Mouse (Mus musculus) left cerebral cortex, adult 9 months (tissue): ENCODE measurements around the gene Ugt3a1.
"Not testable (repeated sequence)": the region's sequence is repeated elsewhere in the genome, so short reads cannot be mapped to it uniquely, and the experiment has no call there.

ENCODE experiments used
- DNase-seq, 2 experiments: peaks; one replicate each; pipeline ENCODE4 v3.0.0; 2022; ENCODE audit warnings: low spot score in 2 of 2

Ugt3a1 gene

DNA sequence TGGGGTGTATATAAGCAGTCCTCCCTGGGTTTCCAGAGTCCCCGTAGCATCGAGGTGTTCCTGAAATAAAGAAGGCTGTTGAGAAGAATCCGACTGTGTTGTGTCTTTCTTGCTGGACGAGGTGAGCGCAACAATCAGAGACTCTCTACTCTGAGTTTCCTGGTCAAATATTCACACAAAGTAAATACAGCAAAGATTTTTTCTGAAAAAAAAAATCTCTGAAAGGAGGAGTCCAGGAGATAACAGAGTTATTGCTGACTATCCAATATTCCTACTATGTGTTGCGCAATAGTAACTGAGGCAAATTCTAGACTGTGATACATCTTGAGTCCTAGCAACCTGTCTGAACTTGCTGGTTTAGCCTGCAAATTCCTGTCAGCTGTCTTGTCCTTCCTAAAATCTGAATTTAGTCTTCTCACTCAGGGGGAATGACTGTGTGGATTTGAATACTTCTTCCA is at the start of gene Ugt3a1:
Gene Ugt3a1 (plus strand): TSS at position 51 of the 458 bp plus-strand sequence.
- DNase-seq: no peak

DNA sequence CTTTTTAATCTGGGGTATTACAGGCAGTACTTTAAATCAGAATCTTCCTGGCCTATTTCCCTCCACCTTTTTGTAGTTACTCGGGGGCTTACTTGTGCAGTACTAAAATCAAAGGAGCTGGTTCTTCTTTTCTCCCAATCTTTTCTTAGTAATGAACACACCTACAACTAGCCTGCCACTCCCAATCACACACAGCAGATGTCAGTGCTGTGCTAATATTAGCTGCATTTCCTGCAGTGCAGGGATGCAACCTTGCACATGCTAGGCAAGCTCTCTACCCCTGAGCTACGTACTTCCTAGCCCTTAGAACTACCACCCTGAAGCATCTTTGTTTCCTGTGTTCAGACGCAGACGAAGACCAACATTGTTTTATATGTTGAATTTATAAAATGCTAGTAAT is 45.8 kb upstream of the Ugt3a1 start:
- not testable (repeated sequence) for DNase-seq

DNA sequence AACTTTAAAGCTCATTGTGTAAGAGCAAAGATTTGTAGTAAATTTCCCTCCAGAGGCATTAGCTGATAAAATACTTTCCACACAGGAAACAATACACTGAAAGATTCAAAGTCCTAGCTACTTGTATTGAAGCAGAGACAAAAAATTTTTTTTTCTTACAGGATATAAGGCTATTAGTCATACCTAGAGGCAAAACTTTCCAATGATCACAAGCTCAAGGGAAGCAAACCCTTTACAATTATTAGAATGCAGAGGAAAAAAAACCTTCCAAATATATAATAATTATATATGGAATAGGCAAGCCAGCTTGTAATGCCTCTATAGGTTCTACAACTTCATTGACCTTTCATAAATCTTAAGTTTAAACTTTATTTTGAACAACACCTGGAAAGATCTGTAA is 30.3 kb upstream of the Ugt3a1 start:
- DNase-seq: no peak

DNA sequence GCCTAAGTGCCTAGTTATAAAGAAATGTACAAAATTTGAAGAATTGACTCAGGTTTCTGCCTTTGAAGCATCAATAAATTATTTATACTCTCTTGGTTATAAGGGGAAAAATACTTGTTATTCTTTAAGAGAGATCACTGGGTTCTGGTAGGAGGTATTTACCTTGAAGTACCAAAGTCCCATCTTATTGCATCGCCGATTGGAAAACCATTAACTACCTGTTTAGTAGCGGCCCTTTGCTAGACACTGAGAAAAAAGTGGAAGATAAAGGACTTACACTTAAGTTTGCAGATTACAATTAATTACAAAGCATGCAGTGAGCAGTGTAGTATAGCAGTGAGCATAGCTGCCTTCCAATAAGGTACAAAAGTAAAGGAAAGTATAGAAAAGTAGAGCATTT is 23.8 kb upstream of the Ugt3a1 start:
- DNase-seq: no peak

DNA sequence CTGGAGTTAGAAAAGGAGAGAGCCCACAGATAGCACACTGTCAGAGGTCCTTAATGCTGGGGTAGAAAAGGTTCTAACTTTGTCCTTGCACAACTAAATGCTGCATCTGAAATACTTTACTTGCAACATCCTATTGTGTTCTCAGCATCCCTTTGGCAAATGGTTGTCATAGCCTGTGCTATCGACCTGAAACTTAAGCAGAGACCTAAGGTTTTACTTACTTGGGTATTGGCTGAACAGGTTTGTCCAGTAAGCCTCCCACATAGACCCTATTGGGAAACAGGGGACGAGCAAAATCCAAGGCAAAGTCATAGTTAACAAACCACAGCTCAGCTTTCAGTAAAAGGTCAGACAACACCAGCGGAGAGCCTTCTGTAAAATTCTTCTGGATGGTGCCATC is 16.1 kb upstream of the Ugt3a1 start:
- DNase-seq: no peak

DNA sequence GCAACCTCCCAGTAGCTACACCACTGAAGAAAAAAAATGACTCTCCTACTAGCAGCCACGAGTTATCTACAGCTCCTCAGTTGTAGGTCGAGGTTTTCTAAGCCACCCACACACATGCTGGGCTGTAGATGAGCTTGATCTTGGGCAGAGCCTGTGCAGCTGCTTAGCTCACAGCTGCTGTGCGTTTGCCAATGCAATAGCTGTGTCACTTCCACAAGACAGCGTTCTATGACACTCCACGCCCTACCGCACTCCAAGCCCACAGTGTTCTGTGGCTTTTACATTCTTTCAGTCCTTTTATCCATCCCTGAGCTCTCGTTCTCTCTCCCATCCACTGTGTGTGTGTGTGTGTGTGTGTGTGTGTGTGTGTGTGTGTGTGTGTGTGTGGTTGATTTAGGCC is 4.8 kb upstream of the Ugt3a1 start:
- DNase-seq: no peak

DNA sequence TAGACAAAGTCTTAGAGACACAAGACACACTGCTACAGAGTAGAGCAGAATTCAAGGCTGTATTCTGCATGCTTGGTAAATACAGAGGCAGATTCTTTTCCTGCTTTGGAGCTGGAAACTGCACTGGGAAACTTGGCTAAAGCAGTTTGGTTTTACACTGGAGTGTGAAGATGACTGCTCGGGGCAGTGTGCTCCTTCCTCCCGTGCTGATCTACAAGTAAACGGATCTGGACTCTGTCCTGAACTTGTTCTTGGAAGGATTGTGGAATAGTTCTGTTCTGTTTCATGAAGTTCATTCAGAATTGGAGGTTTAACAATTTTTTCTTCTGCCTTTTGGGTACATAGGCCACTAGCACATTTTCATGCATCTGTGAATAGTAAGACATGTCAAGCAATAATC is 2.3 kb downstream of the Ugt3a1 start:
- DNase-seq: no peak

DNA sequence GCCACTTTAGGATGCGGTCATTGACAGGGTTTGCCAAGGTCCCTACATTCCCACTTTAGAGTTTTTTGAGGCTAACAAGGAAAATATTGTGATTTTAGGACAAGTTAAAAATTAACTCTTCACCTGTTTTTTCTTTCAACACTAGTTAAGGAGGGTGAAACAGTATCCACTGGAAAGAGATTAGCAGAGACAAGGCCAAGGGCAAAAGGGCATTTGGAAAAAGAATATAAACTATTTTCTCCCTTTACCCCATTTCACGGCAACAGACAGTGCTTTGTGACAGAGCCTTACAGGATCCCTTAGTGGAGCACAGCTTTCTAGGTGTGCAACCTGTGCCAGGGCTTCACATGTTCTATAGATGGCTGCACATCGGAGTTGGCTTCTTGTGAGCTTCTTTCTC is 2.9 kb downstream of the Ugt3a1 start:
- DNase-seq: no peak

DNA sequence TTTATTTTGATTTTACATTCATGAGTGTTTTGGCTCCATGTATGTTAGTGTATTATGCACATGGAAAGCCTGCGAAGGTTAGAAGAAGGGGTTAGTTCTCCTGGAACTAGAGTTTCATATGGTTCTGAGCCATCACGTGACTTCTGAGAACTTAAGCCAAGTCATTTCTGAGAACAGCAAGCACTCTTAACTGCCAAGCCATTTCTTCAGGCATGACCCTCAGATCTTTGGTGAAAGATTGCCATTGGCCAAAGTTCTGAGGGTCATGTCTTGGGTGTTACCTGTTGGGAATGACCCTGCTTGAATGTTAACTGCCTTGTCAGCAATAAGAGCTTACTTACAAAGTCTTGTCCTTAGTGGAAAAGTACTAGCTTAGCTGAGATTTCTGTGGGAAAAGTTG is 6.5 kb downstream of the Ugt3a1 start:
- DNase-seq: no peak

DNA sequence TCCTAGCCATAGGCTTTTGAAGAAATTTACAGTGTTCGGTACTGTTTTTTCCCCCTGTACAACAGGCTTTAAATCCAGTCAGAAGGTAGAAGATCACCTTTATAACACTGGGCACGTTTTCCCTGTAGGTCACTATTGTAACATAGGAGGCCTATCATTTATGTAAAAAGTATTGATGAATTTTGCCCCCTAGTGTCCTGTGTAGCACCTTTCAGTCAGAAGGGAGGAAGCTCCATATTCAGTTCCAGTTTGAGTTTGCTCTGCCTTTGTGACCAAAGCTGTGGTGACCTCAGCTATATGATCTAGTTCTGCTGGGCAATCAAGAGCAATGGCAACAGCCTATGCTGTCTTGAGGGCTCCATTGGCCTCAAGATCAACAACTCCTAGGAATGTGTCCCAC is 13.0 kb downstream of the Ugt3a1 start:
- DNase-seq: no peak

DNA sequence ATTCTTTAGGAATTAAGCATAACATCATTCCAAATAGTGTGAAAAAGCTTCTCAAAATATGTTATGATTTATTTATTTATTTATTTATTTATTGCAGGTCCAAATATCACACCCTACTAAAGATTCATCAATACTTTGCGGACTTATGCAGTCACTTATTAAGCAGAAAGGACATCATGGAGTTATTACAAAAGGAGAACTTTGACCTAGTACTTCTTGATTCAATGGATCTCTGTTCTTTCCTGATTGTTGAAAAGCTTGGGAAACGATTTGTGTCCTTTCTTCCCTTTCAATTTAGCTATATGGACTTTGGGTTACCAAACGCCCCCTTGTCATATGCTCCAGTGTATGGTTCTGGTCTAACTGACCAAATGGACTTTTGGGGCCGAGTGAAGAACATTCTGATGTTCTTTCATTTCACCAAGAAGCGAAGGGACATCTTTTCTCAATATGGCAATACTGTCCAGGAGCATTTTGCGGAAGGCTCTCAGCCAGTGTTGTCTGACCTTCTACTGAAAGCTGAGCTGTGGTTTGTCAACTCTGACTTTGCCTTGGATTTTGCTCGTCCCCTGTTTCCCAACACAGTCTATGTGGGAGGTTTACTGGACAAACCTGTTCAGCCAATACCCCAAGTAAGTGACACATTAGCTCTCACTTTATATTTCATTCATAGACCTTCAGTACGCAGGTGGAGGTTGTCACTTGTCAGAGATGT is 29.4 kb downstream of the Ugt3a1 start:
- DNase-seq: no peak

DNA sequence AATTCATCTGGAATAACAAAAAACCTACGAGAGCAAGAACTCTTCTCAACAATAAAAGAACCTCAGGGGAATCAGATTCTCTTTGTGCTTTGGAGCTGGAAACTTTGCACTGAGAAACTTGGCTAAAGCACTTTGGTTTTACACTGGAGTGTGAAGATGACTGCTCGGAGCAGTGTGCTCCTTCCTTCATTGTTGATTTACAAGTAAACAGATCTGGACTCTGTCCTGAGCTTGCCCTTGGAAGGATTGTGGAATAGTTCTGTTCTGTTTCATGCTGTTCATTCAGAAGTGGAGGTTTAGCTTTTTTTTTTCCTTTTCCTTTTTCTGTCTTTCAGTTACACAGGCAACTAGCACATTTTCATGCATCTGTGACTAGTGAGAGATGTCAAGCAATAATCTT is 57.9 kb downstream of the Ugt3a1 start:
- DNase-seq: no peak

DNA sequence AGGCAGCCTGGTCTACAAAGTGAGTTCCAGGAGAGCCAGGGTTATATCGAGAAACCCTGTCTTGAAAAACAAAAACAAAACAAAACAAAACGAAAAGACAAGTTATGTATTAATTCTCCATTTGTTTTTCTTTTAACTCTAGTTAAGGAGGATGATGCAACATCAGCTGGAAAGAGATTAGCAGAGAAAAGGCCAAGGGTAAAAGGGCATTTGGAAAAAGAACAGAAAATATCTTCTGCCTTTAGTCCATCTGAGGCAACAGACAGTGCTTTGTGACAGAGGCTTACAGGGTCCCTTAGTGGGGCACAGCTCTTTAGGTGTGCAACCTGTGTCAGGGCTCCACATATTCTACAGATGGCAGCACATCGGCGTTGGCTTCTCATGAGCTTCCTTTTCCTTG is 58.7 kb downstream of the Ugt3a1 start, which contains the start of gene Ugt3a2:
Gene Ugt3a2 (plus strand): TSS at position 210 of the 400 bp plus-strand sequence.
- no peak for DNase-seq

DNA sequence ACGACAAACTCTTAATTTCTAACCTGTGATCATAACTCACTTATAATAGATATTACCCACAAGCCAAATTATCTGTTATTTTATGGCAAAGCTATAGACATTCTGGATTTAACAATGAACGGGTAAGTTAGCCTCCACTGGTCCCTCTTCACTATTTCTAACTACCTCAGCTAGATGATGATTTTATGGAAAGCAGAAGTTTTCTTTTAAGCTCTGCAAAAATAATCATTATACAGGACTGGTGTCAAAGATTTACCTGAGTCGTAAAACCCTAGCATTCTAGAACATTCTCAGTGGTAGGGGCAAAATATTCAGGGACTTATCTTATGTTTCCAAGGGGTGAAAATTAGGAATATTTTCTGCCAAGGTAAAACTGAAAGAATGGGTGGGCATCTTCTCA is 59.9 kb downstream of the Ugt3a1 start:
- no peak for DNase-seq

DNA sequence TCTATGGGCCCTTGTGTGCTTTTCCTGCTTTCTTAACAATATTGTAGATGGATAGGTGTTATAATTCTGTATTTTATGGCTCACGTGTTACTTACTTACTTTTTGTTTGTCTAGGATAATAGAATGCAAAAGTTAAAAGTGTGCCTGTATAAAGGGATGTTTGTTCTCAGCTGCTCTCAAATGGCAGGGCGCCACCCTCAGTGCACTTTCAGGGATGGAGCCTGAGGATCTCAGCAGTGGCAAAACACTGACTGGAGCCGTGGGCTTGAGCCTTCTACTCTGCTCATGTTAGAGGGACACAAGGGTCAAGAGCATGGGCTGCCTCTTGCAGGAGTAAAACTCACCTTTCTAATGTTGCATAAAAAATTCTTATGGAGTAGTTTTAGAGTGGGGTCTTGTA is 60.3 kb downstream of the Ugt3a1 start:
- DNase-seq: no peak

DNA sequence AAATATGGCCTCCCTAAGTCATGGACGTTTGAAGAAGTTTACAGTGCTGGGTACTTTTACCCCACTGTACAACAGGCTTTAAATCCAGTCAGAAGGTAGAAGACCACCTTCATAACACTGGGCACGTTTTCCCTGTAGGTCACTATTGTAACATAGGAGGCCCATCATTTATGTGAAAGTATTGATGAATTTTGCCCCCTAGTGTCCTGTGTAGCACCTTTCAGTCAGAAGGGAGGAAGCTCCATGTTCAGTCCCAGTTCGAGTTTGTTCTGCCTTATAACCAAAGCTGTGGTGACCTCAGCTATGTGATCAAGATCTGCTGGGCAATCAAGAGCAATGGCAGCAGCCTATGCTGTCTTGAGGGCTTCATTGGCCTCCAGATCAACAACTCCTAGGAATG is 72.1 kb downstream of the Ugt3a1 start:
- DNase-seq: no peak

DNA sequence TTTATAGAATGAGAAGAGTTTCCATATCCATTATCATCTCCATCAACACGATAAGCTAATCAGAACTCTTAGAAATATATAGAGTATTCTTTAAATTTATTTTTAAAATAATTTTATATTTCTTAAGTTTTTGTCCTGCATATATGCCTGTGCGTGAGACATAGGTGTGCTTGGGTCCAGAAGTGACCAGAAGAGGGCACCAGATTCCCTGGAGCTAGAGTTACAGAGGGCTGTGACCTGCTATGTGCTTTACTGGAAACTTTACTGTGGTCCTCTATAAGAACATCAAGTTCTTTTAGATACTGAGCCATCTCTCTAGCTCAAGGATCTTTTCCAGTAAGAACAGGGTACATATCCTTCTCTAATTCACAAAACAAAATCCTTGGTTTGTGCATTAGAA is 86.1 kb downstream of the Ugt3a1 start:
- DNase-seq: no peak
